Mouse (Mus musculus) adrenal gland, adult 2 months (tissue): ENCODE results near the gene Dkk3. TPM values are rescaled to one million over a fixed set of nuclear protein-coding genes. Genes with fewer than 3 reads are reported as not detected.
A peak's percentile ranks its signal among the peaks of the same experiment; 100 is the strongest.
"Not testable (repeated sequence)": the region's sequence is repeated elsewhere in the genome, so short reads cannot be mapped to it uniquely, and the experiment has no call there.

Experiments used
- DNase-seq: peaks from one replicate; pipeline ENCODE4 v3.0.0; 2021
- polyA plus RNA-seq: library from polyadenylated mRNA; depleted of rRNA; stranded (reverse); fragments of >200 nt; gene quantifications from 2 replicates; pipeline ENCODE4 v1.2.3, GENCODE M21; 2012
- total RNA-seq, 2 experiments: library from RNA; stranded (reverse); gene quantifications; 2 replicates each; pipeline ENCODE4 v1.2.3; 2021

Dkk3 gene
- total and polyA plus RNA-seq, 3 experiments = 14.2 to 21.6 (median 18.9) TPM

GRCm38 (mm10) chr7:112169955-112170692, 11.3 kb upstream of the Dkk3 start:
- no peak for DNase-seq

DNA sequence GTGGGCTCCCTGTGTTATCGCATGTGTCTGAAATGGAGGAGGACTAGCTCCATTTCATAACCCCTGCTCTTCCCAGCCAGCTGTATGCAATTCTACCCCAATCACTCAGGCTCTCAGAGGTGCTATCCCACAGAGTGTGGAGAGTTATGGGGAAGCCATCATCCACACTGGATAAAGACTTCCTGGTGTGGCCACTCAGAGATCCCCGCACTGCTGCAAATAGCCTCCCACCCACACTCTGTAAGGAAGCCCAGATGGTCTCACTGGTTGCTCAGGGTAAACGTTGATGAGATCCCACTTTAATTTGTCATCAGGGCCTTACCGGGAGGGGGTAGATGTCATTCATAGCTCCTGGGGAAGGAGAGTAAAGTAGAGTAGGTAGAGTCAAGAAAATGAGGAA, 6.7 kb upstream of the Dkk3 start:
- DNase-seq = no peak

- not testable (repeated sequence) for DNase-seq
These were observed 6.2 kb upstream of the Dkk3 start for GRCm38 (mm10) chr7:112165032-112165431.

DNA sequence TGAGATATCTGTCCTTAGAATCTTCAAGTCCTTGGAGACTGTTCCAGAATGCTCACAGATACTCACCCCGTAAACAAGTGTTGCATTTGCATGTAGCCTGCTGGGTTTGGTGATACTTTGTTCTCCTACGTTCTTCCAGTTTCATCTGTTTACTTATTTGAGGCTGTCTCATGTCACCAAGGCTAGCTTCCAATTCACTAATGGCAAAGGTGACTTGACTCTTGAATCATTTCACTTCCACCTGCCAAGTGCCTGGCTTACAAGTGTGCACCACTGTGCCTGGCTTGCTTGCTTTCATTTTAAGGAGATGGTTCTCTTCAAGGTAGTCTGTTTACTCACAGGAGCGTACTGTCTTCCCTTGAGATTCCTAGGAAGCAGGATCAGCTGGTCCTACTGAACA, 5.6 kb upstream of the Dkk3 start:
- no peak for DNase-seq

DNA sequence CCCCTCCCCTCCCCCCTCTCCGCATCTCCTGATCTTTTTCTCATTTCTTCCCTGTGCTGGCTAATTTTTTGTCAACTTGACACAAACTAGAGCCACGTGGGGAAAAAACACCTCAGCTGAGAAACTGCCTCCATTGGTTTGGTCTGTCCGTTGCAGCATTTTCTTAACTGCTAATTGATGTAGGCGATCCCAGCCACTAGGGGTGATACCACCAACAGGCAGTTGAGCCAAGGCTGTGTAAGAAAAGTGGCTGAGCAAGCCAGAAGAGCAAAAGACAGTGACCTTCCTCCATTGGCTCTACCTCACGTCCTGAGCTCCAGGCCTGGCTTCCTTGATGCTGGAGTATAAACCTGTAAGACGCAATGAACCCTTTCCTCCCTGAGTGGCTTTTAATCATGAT, 978 bp upstream of the Dkk3 start:
- no peak for DNase-seq

- DNase-seq = peak; percentile 27
These were observed 528 bp downstream of the Dkk3 start for GRCm38 (mm10) chr7:112158316-112158741.

DNA sequence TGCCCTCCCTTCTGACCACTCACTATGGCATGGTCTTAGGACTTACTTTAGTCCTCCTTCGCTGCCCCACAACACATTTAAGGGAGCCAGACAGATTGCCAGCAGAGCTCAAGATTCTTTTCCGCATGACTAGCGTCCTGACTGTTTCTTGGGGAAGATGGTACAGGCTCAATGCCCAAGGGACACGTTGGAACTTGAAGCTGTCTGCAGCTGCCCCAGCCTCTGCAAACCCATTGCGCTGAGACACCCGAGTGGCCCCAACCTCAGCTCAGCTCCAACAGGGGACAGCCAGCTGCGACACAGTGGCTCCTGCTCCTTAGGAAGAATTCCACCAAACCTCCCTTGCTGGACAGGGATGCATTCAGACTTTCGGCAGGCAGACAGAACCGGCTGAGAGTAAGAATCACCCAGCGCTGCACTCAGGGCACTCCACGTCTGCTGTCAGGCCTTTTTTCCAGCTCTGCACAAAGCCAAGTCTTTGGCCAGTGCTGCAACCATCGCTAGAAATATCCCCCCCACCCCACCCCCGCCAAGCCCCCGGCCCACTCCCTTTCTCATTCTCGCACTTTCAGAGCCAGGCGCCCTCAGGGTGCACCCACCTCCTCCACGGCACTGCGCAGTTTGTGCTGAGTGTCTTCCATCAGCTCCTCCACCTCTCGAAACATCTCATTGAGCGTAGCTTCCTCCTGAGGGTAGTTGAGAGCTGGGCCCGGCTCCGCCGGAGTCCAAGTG, 1.1 kb downstream of the Dkk3 start:
- no peak for DNase-seq

DNA sequence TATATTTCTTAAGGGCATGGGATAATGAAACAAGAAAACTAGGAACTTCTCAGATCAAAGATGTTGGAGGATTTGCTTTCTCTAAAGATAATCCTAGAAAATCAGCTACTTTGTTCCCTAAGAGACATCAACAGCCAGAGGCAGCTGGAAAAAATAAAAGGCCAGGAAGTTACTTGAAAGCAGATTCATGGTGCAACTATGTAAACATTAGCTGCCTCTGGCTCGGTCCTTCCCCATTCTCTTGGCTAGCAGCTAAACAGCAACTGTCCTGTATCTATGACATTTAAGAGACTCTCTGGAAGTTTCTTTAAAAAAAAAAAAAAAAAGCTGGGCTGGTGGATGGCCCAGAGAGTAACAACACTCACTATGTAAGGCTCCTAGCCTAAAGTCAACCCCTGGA, 3.7 kb downstream of the Dkk3 start:
- DNase-seq = no peak

DNA sequence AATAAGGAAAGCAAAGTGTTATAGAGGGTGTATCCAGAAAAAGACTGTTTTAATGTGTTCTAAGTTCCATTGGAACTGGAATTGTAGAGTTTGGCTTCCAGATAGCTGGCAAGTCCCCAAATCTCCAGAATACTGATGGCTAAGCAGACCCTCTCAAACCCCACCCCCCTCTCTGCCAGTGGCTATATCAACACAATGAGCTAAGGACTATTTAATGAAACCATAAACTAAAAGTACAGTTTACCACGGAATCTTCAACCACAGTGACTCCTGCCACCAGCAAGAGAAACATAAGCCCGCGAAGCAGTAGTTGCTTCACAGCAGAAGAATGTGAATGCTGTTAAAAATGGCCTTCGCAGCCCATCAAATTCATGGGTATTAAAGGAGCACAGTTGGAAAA, 4.4 kb downstream of the Dkk3 start:
- no peak for DNase-seq

GRCm38 (mm10) chr7:112149113-112149512, 9.7 kb downstream of the Dkk3 start:
- no peak for DNase-seq

GRCm38 (mm10) chr7:112147979-112148378, 10.9 kb downstream of the Dkk3 start:
- DNase-seq = no peak

DNA sequence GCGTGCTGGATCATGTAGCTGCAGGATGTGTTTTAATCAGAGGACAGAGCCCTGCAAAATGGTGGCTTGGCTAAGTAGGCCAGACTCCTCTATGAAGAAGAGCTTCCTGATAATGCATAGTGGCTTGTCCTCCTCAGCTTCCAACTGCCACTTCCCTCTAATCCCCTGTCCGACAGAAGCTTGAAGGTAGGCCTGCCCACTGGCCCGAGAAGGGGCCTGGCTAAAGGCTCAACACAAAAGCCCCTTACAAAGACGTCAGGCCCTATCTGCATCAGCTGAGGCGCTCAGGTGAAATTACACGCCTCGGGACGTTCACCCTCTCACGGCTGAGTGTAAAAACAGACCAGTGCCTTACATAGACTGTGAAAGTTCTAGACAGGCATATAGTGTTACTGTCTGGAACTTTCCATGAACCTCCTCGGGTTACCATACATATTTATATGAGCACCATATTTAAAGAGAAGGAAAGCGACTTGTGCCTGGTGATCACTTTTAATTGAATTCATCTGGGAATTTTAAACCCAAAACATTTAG, 14.1 kb downstream of the Dkk3 start:
- DNase-seq = no peak

DNA sequence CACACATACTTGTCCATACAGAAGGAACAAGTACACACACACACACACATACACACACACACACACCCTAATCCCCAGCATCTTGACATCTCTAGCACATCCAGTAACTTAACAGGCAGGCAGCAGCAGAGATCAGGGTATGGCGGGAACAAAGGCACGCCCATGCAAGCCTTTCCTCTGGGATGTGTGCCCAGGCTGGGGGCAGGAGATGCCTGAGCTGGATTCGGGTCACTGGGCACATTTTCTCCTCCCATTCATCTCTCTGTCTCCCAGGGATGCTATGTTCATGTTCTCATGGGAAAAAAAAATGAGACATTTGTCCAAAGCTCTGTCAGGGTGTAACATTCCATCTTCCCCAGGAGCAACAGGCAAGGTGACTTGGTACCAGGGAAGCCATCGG, 14.9 kb downstream of the Dkk3 start:
- no peak for DNase-seq

DNA sequence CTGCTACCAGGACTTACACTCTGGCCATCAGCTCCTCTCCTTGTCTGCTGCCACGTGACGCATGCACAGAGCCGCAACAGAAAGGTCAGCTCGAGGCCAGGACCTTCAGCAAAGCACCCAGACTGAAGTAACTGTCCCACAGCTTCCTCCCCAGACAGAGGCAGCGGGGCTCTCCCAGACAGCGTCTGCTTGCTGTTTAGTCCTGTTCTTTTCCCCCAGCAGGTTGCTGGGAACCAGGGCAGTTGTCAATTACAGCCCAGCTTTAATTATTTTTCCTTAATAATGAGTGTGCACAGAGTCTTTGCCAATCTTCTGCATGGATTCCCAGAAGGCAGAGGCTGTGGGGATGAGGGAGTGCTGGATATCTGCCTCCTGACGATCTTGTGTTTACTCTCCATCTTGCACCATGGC, 15.8 kb downstream of the Dkk3 start:
- peak; percentile 85 for DNase-seq

GRCm38 (mm10) chr7:112142616-112143015, 16.2 kb downstream of the Dkk3 start:
- DNase-seq = no peak

GRCm38 (mm10) chr7:112140725-112141124, 18.1 kb downstream of the Dkk3 start:
- peak; percentile 63 for DNase-seq

DNA sequence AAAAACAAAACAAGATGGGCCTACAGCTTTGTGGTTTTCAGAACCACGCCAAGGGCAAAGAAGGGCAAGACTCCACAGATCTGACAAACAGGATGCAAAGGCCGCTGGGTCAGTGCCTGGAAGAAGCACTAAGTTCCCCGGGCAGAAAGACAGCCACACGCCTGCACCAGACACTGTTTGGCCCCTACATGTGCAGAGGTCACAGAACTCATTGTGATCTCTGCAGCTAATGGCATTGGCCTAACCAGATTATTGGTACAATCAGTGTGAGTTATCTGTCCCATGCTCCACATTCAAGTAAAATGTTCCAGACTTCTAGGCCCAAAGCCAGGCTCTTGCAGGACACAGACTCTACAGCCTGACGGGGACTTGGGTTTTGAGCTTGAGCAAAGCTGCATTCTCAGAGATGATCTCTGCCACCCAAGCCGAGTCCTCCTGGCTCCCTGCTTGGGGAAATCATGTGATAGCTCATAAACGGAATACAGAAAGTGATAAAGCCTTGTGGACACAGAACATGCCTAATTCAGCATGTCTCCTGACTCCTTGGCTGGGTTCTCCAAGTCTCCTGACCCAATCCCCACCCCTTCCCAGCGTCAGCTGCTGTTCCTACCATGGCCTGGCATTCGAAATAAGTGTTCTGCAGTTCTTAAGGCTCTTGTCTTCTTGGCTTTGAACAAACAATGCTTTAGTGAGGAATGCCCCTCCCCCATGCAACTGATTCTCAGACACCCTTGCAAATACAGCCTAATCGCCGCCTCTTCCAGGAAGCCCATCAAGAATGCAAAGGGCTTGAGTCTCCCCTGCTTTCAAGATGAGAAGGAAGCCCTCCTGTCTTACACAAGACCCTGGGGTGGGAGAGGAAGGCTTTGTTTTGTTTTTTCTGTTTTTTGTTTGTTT, 20.1 kb downstream of the Dkk3 start:
- DNase-seq = peak; percentile 41

DNA sequence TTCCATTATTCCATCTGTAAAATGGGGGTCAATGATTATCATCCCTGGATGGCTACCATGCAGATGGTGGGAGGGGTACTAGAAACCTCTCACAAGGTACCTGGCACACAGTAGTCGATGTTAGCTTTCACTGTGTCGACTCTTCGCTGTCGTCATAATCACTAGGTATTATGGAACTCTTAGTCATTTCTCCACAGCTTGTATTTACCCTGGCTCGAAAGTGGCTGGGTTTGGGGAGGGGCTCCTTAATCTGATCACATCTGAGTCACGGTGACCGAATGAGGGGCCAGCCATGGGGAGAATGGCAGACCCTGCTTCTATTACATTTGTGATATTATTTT, 20.7 kb downstream of the Dkk3 start:
- no peak for DNase-seq

- no peak for DNase-seq
These were observed 22.3 kb downstream of the Dkk3 start for GRCm38 (mm10) chr7:112136537-112136936.

- no peak for DNase-seq
These were observed 23.7 kb downstream of the Dkk3 start for GRCm38 (mm10) chr7:112135161-112135560.

DNA sequence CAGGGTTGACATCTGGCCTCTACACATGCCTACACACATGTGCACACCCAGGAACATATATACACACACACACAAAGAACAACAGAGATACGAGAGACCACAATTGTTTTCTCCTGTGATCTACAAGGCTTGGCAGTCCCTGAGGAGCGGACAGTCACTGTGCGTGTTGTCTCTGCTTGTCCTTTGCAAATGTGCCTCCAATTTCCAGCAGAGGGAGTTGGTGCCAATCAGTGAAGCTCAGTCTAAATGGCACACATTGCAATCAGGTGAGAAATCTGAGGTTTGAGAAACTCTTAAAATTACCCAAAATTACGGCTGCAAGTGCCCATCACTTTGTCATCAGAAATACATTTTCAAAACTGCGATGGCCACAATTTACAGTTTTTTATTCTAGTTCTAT, 25.6 kb downstream of the Dkk3 start:
- no peak for DNase-seq

- DNase-seq = no peak
These were observed 26.9 kb downstream of the Dkk3 start for GRCm38 (mm10) chr7:112132005-112132404.

GRCm38 (mm10) chr7:112130660-112131059, 28.2 kb downstream of the Dkk3 start:
- DNase-seq = no peak
